In the genomic region with DNA sequence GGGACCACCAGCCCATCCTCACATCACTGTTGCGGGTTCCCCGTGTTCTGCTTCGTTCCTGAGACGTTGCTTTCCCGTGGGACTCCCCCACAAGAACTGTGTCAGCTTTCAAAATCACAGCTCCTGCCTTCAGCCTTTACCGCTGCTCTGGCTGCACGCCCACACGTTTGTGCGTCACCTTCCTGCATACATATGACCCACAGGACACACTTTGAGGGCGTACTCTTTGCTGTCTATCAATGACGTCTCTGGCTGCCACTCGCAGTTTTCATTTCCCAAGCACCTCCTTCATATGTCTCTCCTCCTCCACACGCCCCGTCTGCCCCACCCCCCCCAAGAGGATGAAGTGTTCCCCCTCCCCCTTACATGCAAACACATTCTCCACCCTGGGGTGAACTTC, we compare ENCODE assay signal across 11 mouse cellular contexts. TPM values are rescaled to one million over a fixed set of nuclear protein-coding genes. Genes with fewer than 3 reads are reported as not detected.
DNase-seq lines count a peak whose midpoint lies in the region; ATAC-seq and TF ChIP-seq lines count a peak whose summit lies in the region.
"Had no signal": no experiment of that assay in that cellular context is flagged by ENCODE, and none has a peak within 500 bp of the region (broad histone marks: within the 10 kb centered on the region; RNA-seq: fewer than 3 reads in every experiment).

No protein-coding gene starts in this region.

- in situ Hi-C loops in CH12.LX (cut with MboI; ENCODE audit: low pct_ligation_motif_present, low pct_unique_long_range_greater_than_20kb, low sequenced_read_pairs) = no loop called here

- no peak; the same call in 1 of the 2 replicates for ATAC-seq in kidney, postnatal 0 days (replicated peaks; ENCODE audit: low FRiP score, low read depth)
- peak; percentile 93 for ATAC-seq in lung, postnatal 0 days
- ATAC-seq: forebrain, embryonic 13.5 days; midbrain, embryonic 13.5 days had no signal

- H3K36me3 ChIP-seq in kidney, postnatal 0 days (ENCODE audit: insufficient read depth, low read length) = no peaks in the 10 kb centered on the region
- no peaks in the 10 kb centered on the region for H3K36me3 ChIP-seq in CH12.LX (replicated peaks in 1 of 2; ENCODE audit: control insufficient read depth in 1 of 2, insufficient read depth in 1 of 2, low read length in 1 of 2)
- H3K36me3 ChIP-seq in lung, postnatal 0 days (ENCODE audit: insufficient read depth, low read length) = no peaks in the 10 kb centered on the region
- H3K36me3 ChIP-seq: heart, embryonic 15.5 days; midbrain, embryonic 13.5 days had no signal

- H3K4me1 ChIP-seq in kidney, postnatal 0 days (replicated peaks; ENCODE audit: insufficient read depth, low read length) = no peaks in the 10 kb centered on the region
- peaks cover 0 to 8% of the 10 kb centered on the region in 2 experiments; a peak in 1 of 4 replicates for H3K4me1 ChIP-seq in CH12.LX (ENCODE audit: control insufficient read depth in 1 of 2, insufficient read depth in 2 of 2)
- no peaks in the 10 kb centered on the region for H3K4me1 ChIP-seq in lung, postnatal 0 days (ENCODE audit: insufficient read depth, low read depth, low read length)
- H3K4me1 ChIP-seq: forebrain, embryonic 13.5 days; heart, embryonic 15.5 days; midbrain, embryonic 13.5 days had no signal

- no peak for TF ChIP-seq EP300 in CH12.LX (IDR thresholded peaks at IDR 0.05; ENCODE audit: low read length)
- TF ChIP-seq EP300 in lung, postnatal 0 days (IDR thresholded peaks at IDR 0.05) = no peak

- no peak overlapping the region for H3K9ac ChIP-seq in kidney, postnatal 0 days (ENCODE audit: low read depth, low read length)
- H3K9ac ChIP-seq in CH12.LX (ENCODE audit: insufficient read depth, low read depth) = no peak overlapping the region
- no peak overlapping the region for H3K9ac ChIP-seq in lung, postnatal 0 days (replicated peaks; ENCODE audit: low read depth)
- H3K9ac ChIP-seq: forebrain, embryonic 13.5 days; heart, embryonic 15.5 days; midbrain, embryonic 13.5 days had no signal

- H3K27ac ChIP-seq in kidney, postnatal 0 days = no peak overlapping the region
- no peak overlapping the region for H3K27ac ChIP-seq in CH12.LX (ENCODE audit: insufficient read depth, low read depth)
- H3K27ac ChIP-seq in lung, postnatal 0 days (ENCODE audit: low read length) = no peak overlapping the region
- H3K27ac ChIP-seq: forebrain, embryonic 13.5 days; heart, embryonic 15.5 days; midbrain, embryonic 13.5 days had no signal

- H3K4me2 ChIP-seq in kidney, postnatal 0 days (ENCODE audit: low read length) = peak overlapping the region; percentile 25; the same call in 1 of the 2 replicates
- peak overlapping the region; percentile 49; the same call in 1 of the 2 replicates for H3K4me2 ChIP-seq in CH12.LX (ENCODE audit: insufficient read depth, low read depth, poor library complexity, severe bottlenecking)
- H3K4me2 ChIP-seq in lung, postnatal 0 days (replicated peaks; ENCODE audit: low read depth, low read length) = peak overlapping the region; percentile 17; the same call in 1 of the 2 replicates
- H3K4me2 ChIP-seq: forebrain, embryonic 13.5 days; heart, embryonic 15.5 days; midbrain, embryonic 13.5 days had no signal

- peak; percentile 64 for DNase-seq in kidney, postnatal 0 days (ENCODE audit: low spot score)
- DNase-seq in kidney, adult 11 months = no peak
- DNase-seq in CH12.LX (ENCODE audit: extremely low read depth) = peak; percentile 62
- DNase-seq in brain, adult 2 months (ENCODE audit: low read depth, low spot score) = peak; percentile 89
- peak; percentile 73 for DNase-seq in lung, postnatal 0 days (ENCODE audit: low spot score)
- DNase-seq in cerebellum, postnatal 25 days = no peak
- no peak for DNase-seq in spleen, postnatal 10 days (ENCODE audit: low spot score in 2 of 2)

- H3K27me3 ChIP-seq in kidney, postnatal 0 days (ENCODE audit: insufficient read depth, low read length) = no peaks in the 10 kb centered on the region
- peaks cover 93% of the 10 kb centered on the region for H3K27me3 ChIP-seq in CH12.LX (replicated peaks)
- H3K27me3 ChIP-seq in lung, postnatal 0 days (replicated peaks; ENCODE audit: insufficient read depth, low read length) = no peaks in the 10 kb centered on the region
- H3K27me3 ChIP-seq: forebrain, embryonic 13.5 days; midbrain, embryonic 13.5 days had no signal

- H3K4me3 ChIP-seq in kidney, postnatal 0 days (replicated peaks; ENCODE audit: low read depth, low read length) = no peak overlapping the region
- no peak overlapping the region for H3K4me3 ChIP-seq in CH12.LX (replicated peaks in 1 of 3; ENCODE audit: low read depth in 2 of 3, low read length in 2 of 3, poor library complexity in 1 of 3)
- H3K4me3 ChIP-seq in lung, postnatal 0 days (ENCODE audit: low read depth, low read length) = no peak overlapping the region
- H3K4me3 ChIP-seq: forebrain, embryonic 13.5 days; heart, embryonic 15.5 days; midbrain, embryonic 13.5 days had no signal

- dilution Hi-C loops in CH12.LX (cut with MboI; ENCODE audit: extremely low pct_ligation_motif_present, extremely low pct_unique_long_range_greater_than_20kb, low sequenced_read_pairs) = no loop called here

- no peak for TF ChIP-seq POLR2A in CH12.LX (IDR thresholded peaks at IDR 0.05; ENCODE audit: low read depth, low read length)

- no peak for TF ChIP-seq CTCF in kidney, postnatal 0 days (IDR thresholded peaks at IDR 0.05; ENCODE audit: low read depth)
- no peak for TF ChIP-seq CTCF in CH12.LX (conservative IDR thresholded peaks at IDR 0.05 in 1 of 2, IDR thresholded peaks at IDR 0.05 in 1 of 2; ENCODE audit: low read depth in 2 of 2, low read length in 2 of 2)
- TF ChIP-seq CTCF in lung, postnatal 0 days (IDR thresholded peaks at IDR 0.05) = no peak

- no peak for TF ChIP-seq RAD21 in CH12.LX (IDR thresholded peaks at IDR 0.05; ENCODE audit: low read depth, low read length)

- no peaks in the 10 kb centered on the region for H3K79me2 ChIP-seq in CH12.LX (replicated peaks; ENCODE audit: control insufficient read depth, extremely low read depth, insufficient read depth, poor library complexity, severe bottlenecking)

- WGBS in kidney, postnatal 0 days = 19% methylated on average over 14 of the region's 14 CpGs
- 36% methylated on average over 14 of the region's 14 CpGs for WGBS in lung, postnatal 0 days

- H3K9me3 ChIP-seq in kidney, postnatal 0 days (replicated peaks; ENCODE audit: low read length) = no peaks in the 10 kb centered on the region
- H3K9me3 ChIP-seq in CH12.LX (replicated peaks; ENCODE audit: low read length) = no peaks in the 10 kb centered on the region
- no peaks in the 10 kb centered on the region for H3K9me3 ChIP-seq in lung, postnatal 0 days (ENCODE audit: low read length)
- H3K9me3 ChIP-seq: forebrain, embryonic 13.5 days; heart, embryonic 15.5 days; midbrain, embryonic 13.5 days had no signal

TF ChIP-seq in CH12.LX, 34 proteins besides CTCF, POLR2A, EP300 and RAD21 (continues in another document):
- TF ChIP-seq MEF2A (IDR thresholded peaks at IDR 0.05; ENCODE audit: borderline replicate concordance, low read depth, low read length) (no peak), IRF4 (IDR thresholded peaks at IDR 0.05; ENCODE audit: low read depth, low read length) (no peak), MAFK (IDR thresholded peaks at IDR 0.05; ENCODE audit: insufficient replicate concordance, low read length) (no peak), GABPA (IDR thresholded peaks at IDR 0.05; ENCODE audit: insufficient replicate concordance, low read depth, low read length) (no peak), MAZ (IDR thresholded peaks at IDR 0.05; ENCODE audit: low read depth, low read length) (0 out of 2 replicates have a peak, but pooled peaks have one; percentile 37), BHLHE40 (IDR thresholded peaks at IDR 0.05; ENCODE audit: low read depth, low read length) (peak; percentile 79), SIN3A (IDR thresholded peaks at IDR 0.05; ENCODE audit: low read length) (no peak), CHD2 (IDR thresholded peaks at IDR 0.05; ENCODE audit: low read length) (peak; percentile 27; the same call in 1 of the 2 replicates), POLR2AphosphoS2 (IDR thresholded peaks at IDR 0.05; ENCODE audit: low read depth, low read length) (no peak), USF1 (IDR thresholded peaks at IDR 0.05; ENCODE audit: low read depth, low read length) (no peak), ELF1 (IDR thresholded peaks at IDR 0.05; ENCODE audit: low read depth, low read length) (no peak), ZNF384 (IDR thresholded peaks at IDR 0.05; ENCODE audit: low read depth, low read length) (no peak), ETS1 (conservative IDR thresholded peaks at IDR 0.05; ENCODE audit: low read depth, low read length) (no peak)

RNA-seq across cellular contexts. Expression of gene Prop1, which starts 1.3 kb away (rescaled TPM):
- not detected in 2 replicates for polyA plus RNA-seq in kidney, postnatal 0 days (2015; fragmentation: Nextera tagmentation; extraction: Ambion mirVana)
- total RNA-seq in CH12.LX (2012; rRNA removed) = not detected in 2 replicates
- not detected in 2 replicates for total RNA-seq in CH12.LX (2014; rRNA removed)
- not detected in 2 replicates for polyA plus RNA-seq in CH12.LX (2012; ENCODE audit: insufficient read length, low read depth)
- not detected in 2 replicates for polyA plus RNA-seq in lung, postnatal 0 days (2015; fragmentation: Nextera tagmentation; extraction: Ambion mirVana)
- polyA plus RNA-seq: forebrain, embryonic 13.5 days; heart, embryonic 15.5 days; midbrain, embryonic 13.5 days had no signal

RNA-seq across cellular contexts. Expression of gene 4933414I15Rik, which starts 8.7 kb away (rescaled TPM):
- not detected in 2 replicates for polyA plus RNA-seq in kidney, postnatal 0 days (2015; fragmentation: Nextera tagmentation; extraction: Ambion mirVana)
- total RNA-seq in CH12.LX (2012; rRNA removed) (not detected in 2 replicates), CH12.LX (2014; rRNA removed) (not detected in 2 replicates)
- not detected in 2 replicates for polyA plus RNA-seq in CH12.LX (2012; ENCODE audit: insufficient read length, low read depth)
- not detected in 2 replicates for polyA plus RNA-seq in lung, postnatal 0 days (2015; fragmentation: Nextera tagmentation; extraction: Ambion mirVana)
- polyA plus RNA-seq: forebrain, embryonic 13.5 days; heart, embryonic 15.5 days; limb, embryonic 14.5 days; midbrain, embryonic 13.5 days had no signal

RNA-seq across cellular contexts. Expression of gene Olfr1378, which starts 14.0 kb away (rescaled TPM):
- polyA plus RNA-seq in kidney, postnatal 0 days (2015; fragmentation: Nextera tagmentation; extraction: Ambion mirVana) = not detected in 2 replicates
- not detected in 2 replicates for total RNA-seq in CH12.LX (2012; rRNA removed)
- total RNA-seq in CH12.LX (2014; rRNA removed) = not detected in 2 replicates
- polyA plus RNA-seq in CH12.LX (2012; ENCODE audit: insufficient read length, low read depth) = not detected in 2 replicates
- not detected in 2 replicates for polyA plus RNA-seq in lung, postnatal 0 days (2015; fragmentation: Nextera tagmentation; extraction: Ambion mirVana)
- polyA plus RNA-seq: forebrain, embryonic 13.5 days; heart, embryonic 15.5 days; midbrain, embryonic 13.5 days had no signal

RNA-seq across cellular contexts. Expression of gene Zfp354b, which starts 20.9 kb away (rescaled TPM):
- 1.6 and 1.7 TPM in 2 replicates for polyA plus RNA-seq in kidney, postnatal 0 days (2015; fragmentation: Nextera tagmentation; extraction: Ambion mirVana)
- total RNA-seq in CH12.LX (2012; rRNA removed) = not detected in 2 replicates
- not detected in 2 replicates for total RNA-seq in CH12.LX (2014; rRNA removed)
- not detected in 2 replicates for polyA plus RNA-seq in CH12.LX (2012; ENCODE audit: insufficient read length, low read depth)
- polyA plus RNA-seq in lung, postnatal 0 days (2015; fragmentation: Nextera tagmentation; extraction: Ambion mirVana) = 1.1 TPM in 2 replicates

RNA-seq across cellular contexts. Expression of gene Olfr1377, which starts 29.5 kb away (rescaled TPM):
- not detected in 2 replicates for polyA plus RNA-seq in kidney, postnatal 0 days (2015; fragmentation: Nextera tagmentation; extraction: Ambion mirVana)
- total RNA-seq in CH12.LX (2012; rRNA removed) (not detected in 2 replicates), CH12.LX (2014; rRNA removed) (not detected in 2 replicates)
- polyA plus RNA-seq in CH12.LX (2012; ENCODE audit: insufficient read length, low read depth) = not detected in 2 replicates
- polyA plus RNA-seq in lung, postnatal 0 days (2015; fragmentation: Nextera tagmentation; extraction: Ambion mirVana) = not detected in 2 replicates
- polyA plus RNA-seq: forebrain, embryonic 13.5 days; heart, embryonic 15.5 days; limb, embryonic 14.5 days; midbrain, embryonic 13.5 days had no signal

Comparison
In these comparisons a context has a peak if more than half of its experiments do, and no peak if none do; other contexts are left out.
1. DNase-seq: peak in kidney, postnatal 0 days (single experiment), CH12.LX (single experiment), brain, adult 2 months (single experiment) and lung, postnatal 0 days (single experiment); none in kidney, adult 11 months (single experiment), cerebellum, postnatal 25 days (0 of 2) and spleen, postnatal 10 days (0 of 2).
2. Peak in every context shown above with its lines, with median percentiles within 50 percentile points of each other: H3K4me2 ChIP-seq.